Mouse (Mus musculus) limb, embryonic 10.5 days (tissue): ENCODE data around the gene Gm10226. TPM values are rescaled to one million over a fixed set of nuclear protein-coding genes. Genes with fewer than 3 reads are reported as not detected.
"Not testable (repeated sequence)": the region's sequence is repeated elsewhere in the genome, so short reads cannot be mapped to it uniquely, and the experiment has no call there.

Experiments
- DNase-seq: peaks from one replicate; pipeline ENCODE4 v3.0.0-alpha.2; 2017; ENCODE audit warnings: low spot score
- H3K27ac ChIP-seq: fragments of 300-500 bp; sonication (generic); 2 replicates; pipeline ENCODE4 v1.5.1; 2016; ENCODE audit warnings: mild to moderate bottlenecking
- H3K27me3 ChIP-seq: fragments of 300-500 bp; sonication (generic); 2 replicates; pipeline ENCODE4 v1.6.1; 2016; ENCODE audit warnings: low read depth, mild to moderate bottlenecking; ENCODE audit not compliant: poor library complexity, severe bottlenecking
- H3K36me3 ChIP-seq: fragments of 300-500 bp; sonication (generic); 2 replicates; pipeline ENCODE4 v1.6.1; 2016; ENCODE audit warnings: mild to moderate bottlenecking, moderate library complexity
- H3K4me1 ChIP-seq: fragments of 300-500 bp; sonication (generic); 2 replicates; pipeline ENCODE4 v1.6.1; 2016
- H3K4me3 ChIP-seq: fragments of 300-500 bp; sonication (generic); 2 replicates; pipeline ENCODE4 v1.5.1; 2016; ENCODE audit warnings: mild to moderate bottlenecking, moderate library complexity
- H3K9me3 ChIP-seq: fragments of 300-500 bp; sonication (generic); replicated peaks from 2 replicates; pipeline ENCODE4 v1.6.1; 2016; ENCODE audit warnings: mild to moderate bottlenecking
- WGBS: fragments of 180-500 bp; shearing (Covaris S2); methylation state at CpG from one replicate; pipeline ENCODE4 v1.1.7; 2016; 5-methylcytosine and 5-hydroxymethylcytosine counted together
- polyA plus RNA-seq: library from polyadenylated mRNA; unstranded; fragments of >200 nt; fragmentation: Nextera tagmentation; extraction: Ambion mirVana; gene quantifications from 2 replicates; pipeline ENCODE4 v1.2.1, GENCODE M21; 2016

Gm10226 gene
- 4.8 and 6.0 TPM in 2 replicates for polyA plus RNA-seq

DNA sequence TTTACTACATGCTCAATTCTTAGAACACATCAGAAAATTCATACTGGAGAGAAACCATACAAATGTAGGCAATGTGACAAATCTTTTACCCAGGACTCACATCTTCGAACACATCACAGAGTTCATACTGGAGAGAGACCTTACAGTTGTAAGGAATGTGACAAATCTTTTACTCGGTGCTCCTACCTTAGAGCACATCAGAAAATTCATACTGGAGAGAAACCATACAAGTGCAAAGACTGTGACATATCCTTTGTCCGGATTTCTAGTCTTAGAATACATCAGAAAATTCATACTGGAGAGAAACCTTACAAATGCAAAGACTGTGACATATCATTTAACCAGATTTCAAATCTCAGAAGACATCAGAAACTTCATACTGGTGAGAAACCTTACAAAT, at the start of gene Gm10226:
Gene Gm10226 (plus strand): TSS at position 301 of the 400 bp plus-strand sequence.
- 91% methylated on average over 3 of the region's 3 CpGs for WGBS
- H3K27me3 ChIP-seq = no peaks in the 10 kb centered on the region
- H3K4me1 ChIP-seq = no peaks in the 10 kb centered on the region
- no peaks in the 10 kb centered on the region for H3K9me3 ChIP-seq
- no peak for DNase-seq
- no peak within 1 kb of the TSS for H3K27ac ChIP-seq
- H3K4me3 ChIP-seq = no peak within 1 kb of the TSS
- H3K36me3 ChIP-seq = peaks cover 17% of the 10 kb centered on the region

DNA sequence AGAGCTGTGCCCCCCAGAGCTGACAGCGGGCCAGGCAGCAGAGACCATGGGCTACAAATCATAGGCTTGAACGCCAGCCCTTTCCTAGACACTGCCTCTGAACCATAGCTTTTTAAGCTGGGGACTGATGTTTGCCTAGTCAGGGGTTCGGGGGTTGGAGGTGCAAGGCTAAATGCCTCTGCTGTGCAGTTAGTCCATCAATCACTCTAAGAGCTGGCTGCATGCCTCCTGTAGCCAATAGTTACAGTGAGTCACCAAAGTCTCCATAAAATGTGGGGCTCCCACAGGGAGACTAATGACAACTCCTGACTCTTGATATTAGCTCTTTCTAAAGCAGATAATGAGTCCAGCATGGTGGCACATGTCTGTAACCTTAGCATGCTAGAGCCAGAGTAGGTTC, 42.9 kb upstream of the Gm10226 start:
- Histone ChIP-seq H3K27ac (no peak overlapping the region), H3K9me3 (no peaks in the 10 kb centered on the region), H3K4me3 (no peak overlapping the region), H3K4me1 (no peaks in the 10 kb centered on the region), H3K36me3 (no peaks in the 10 kb centered on the region), H3K27me3 (no peaks in the 10 kb centered on the region)
- WGBS = 43% methylated on average over 3 of the region's 3 CpGs
- DNase-seq = no peak

GRCm38 (mm10) chr17:21649936-21650335, 41.7 kb upstream of the Gm10226 start:
- DNase-seq = no peak
- H3K4me1 ChIP-seq = no peaks in the 10 kb centered on the region
- no peaks in the 10 kb centered on the region for H3K36me3 ChIP-seq
- H3K9me3 ChIP-seq = no peaks in the 10 kb centered on the region
- no peaks in the 10 kb centered on the region for H3K27me3 ChIP-seq
- H3K4me3 ChIP-seq = peak overlapping the region; percentile 53
- peak overlapping the region; percentile 67; the same call in 1 of the 2 replicates for H3K27ac ChIP-seq
- 34% methylated on average over 2 of the region's 2 CpGs for WGBS

GRCm38 (mm10) chr17:21650364-21650907, 41.2 kb upstream of the Gm10226 start, which contains the start of gene Zfp983:
TSS of gene Zfp983 (plus strand) at chr17:21650624.
- peak; percentile 74 for DNase-seq
- peak within 1 kb of the TSS; percentile 53 for H3K4me3 ChIP-seq
- not testable (repeated sequence) for H3K4me1 ChIP-seq, H3K9me3 ChIP-seq, H3K36me3 ChIP-seq, H3K27me3 ChIP-seq
- H3K27ac ChIP-seq = peak within 1 kb of the TSS; percentile 67
- WGBS = under 1% methylated on average over 17 of the region's 17 CpGs

DNA sequence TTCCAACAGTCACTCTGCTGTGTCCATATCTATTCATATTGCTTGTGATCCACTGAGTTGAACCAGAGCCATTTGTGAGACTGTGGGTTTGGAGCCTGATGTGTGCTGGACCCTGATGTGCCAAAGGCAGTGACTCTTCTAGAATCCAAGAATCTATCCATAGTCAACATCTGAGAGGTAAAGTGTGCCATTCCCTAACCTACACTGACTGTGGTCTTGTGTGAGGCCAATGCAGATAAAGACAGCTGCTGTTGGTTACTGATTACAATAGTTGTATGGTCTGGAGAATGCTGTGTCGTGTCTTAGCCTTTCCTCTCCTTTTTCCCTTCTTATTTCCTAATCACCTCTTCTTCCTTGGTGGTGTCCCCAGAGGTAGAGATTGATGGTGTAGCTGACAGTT, 12.8 kb upstream of the Gm10226 start:
- H3K9me3 ChIP-seq, H3K36me3 ChIP-seq, H3K27me3 ChIP-seq, H3K27ac ChIP-seq, H3K4me3 ChIP-seq, H3K4me1 ChIP-seq, DNase-seq: not testable (repeated sequence)
- 23% methylated on average over 1 of the region's 1 CpGs for WGBS

DNA sequence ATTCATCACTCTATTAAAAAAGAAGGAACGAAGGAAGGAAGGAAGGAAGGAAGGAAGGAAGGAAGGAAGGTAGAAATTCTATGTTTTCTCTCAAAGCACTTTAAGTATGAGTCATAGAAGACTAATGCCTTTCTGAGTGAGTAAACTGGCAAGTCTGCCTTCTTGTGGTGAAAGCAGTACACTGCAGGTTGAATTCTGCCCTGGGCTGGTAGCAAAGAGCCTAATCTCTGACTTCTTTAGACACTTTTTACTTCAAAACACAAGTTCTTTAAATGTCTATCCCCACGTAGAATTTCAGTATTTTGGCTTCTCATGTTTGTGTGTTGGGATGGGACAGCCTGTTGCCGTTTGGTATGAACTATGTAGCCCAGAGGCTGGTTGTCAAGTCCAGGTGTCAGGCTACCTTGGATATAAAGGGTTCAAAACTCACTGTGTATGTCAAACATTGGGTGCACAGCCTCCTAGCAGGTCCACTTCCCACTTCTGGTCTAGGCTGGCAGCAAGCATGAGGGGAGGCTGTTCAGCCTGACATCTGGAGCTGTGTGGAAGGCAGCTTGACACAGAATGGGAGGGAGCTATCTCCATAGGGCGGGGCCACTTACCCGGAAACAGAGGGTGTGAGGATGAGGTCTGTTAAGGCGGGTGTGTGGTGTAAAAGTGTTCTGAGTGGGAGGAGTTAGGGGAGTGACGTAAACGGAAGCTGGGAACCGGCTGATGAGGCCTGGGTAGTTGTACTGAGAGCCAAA, 12.2 kb upstream of the Gm10226 start:
- H3K27ac ChIP-seq = peak overlapping the region; percentile 53; the same call in 1 of the 2 replicates

DNA sequence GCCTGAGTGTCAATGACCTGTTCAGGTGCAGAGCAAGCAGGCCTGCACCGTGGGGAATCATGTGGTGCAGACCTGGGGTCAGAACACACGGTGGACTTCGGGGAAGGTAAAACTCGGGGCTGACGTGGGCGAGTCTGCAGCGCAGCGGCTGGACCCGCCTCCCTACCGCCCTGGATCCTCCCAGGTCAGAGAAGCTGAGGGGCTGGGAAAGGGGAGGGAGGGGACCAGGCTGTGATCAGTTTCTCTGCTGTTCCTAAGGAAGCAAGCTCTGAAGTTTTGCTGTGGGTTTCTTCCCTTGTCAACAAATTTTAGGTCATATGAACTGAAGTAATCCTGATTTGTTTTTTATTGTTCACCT, 11.7 kb upstream of the Gm10226 start:
- WGBS = under 1% methylated on average over 10 of the region's 10 CpGs
- H3K9me3 ChIP-seq, H3K27me3 ChIP-seq, H3K36me3 ChIP-seq, H3K4me1 ChIP-seq: not testable (repeated sequence)
- peak; percentile 43 for DNase-seq
- H3K27ac ChIP-seq = peak overlapping the region; percentile 53; the same call in 1 of the 2 replicates
- H3K4me3 ChIP-seq = peak overlapping the region; percentile 49

More for the DNA sequence above, 12.2 kb upstream of the Gm10226 start:
- no peaks in the 10 kb centered on the region for H3K27me3 ChIP-seq
- DNase-seq = peak; percentile 67
- H3K4me3 ChIP-seq = peak overlapping the region; percentile 49
- 4% methylated on average over 9 of the region's 9 CpGs for WGBS
- no peaks in the 10 kb centered on the region for H3K36me3 ChIP-seq
- H3K9me3 ChIP-seq = no peaks in the 10 kb centered on the region
- peaks cover 4% of the 10 kb centered on the region for H3K4me1 ChIP-seq

DNA sequence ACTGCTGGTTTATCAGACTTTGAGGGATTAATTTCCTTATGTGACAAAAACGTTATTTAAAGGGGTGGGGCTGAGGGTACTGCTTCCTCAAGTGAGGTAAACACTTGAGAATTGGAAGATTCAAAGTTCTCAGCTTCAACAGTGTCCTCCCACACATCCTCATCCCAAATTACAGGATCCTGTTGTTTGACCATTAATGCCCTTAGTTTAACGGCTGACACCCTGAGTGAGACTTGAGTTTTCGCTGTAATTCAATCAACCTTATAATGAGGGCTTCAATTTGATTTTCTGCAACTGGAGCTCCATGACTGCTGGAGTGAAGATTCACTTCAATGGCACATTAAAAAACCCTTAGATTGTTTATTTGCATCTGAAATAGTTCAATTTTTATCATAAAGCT, 1.7 kb downstream of the Gm10226 start:
- H3K9me3 ChIP-seq = no peaks in the 10 kb centered on the region

GRCm38 (mm10) chr17:21696073-21696472, 4.4 kb downstream of the Gm10226 start:
- peaks cover 6% of the 10 kb centered on the region for H3K36me3 ChIP-seq
- H3K9me3 ChIP-seq = no peaks in the 10 kb centered on the region
- H3K4me1 ChIP-seq = no peaks in the 10 kb centered on the region
- H3K27me3 ChIP-seq = no peaks in the 10 kb centered on the region
- no peak overlapping the region for H3K27ac ChIP-seq
- H3K4me3 ChIP-seq = no peak overlapping the region
- DNase-seq = no peak

More for the DNA sequence above, 1.7 kb downstream of the Gm10226 start:
- H3K4me1 ChIP-seq = no peaks in the 10 kb centered on the region
- 84% methylated on average over 3 of the region's 3 CpGs for WGBS
- no peaks in the 10 kb centered on the region for H3K27me3 ChIP-seq
- peaks cover 17% of the 10 kb centered on the region for H3K36me3 ChIP-seq
- DNase-seq = no peak
- H3K27ac ChIP-seq = no peak overlapping the region
- no peak overlapping the region for H3K4me3 ChIP-seq

GRCm38 (mm10) chr17:21702281-21703240, 10.9 kb downstream of the Gm10226 start:
- no peaks in the 10 kb centered on the region for H3K36me3 ChIP-seq
- no peaks in the 10 kb centered on the region for H3K9me3 ChIP-seq
- WGBS = 50% methylated on average over 5 of the region's 5 CpGs
- no peak overlapping the region for H3K4me3 ChIP-seq
- H3K27me3 ChIP-seq = no peaks in the 10 kb centered on the region
- H3K4me1 ChIP-seq = peaks cover 4% of the 10 kb centered on the region; the same call in 1 of the 2 replicates
- DNase-seq = no peak
- H3K27ac ChIP-seq = no peak overlapping the region

DNA sequence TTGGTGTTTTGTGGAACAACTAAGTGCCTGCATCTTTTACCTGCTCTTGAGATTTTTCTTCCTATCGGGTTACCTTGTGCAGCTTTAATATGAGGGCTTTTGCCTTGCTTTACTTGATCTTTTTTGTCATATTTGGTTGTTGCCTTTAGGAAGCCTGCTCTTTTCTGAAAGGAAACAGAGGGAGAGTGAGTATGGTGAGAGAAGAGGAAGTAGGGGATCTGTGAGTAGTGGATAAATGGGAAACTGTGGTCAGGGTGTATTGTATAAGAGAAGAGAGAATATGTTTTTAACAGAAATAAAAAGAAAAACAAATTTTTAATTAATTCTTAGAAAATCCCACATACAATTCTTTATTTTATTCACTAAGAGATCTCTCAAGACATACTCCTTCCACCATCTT, 11.8 kb downstream of the Gm10226 start:
- Histone ChIP-seq H3K36me3 (no peaks in the 10 kb centered on the region), H3K27me3 (no peaks in the 10 kb centered on the region), H3K27ac (no peak overlapping the region), H3K4me1 (peaks cover 5% of the 10 kb centered on the region), H3K4me3 (no peak overlapping the region), H3K9me3 (no peaks in the 10 kb centered on the region)
- 91% methylated on average over 1 of the region's 1 CpGs for WGBS
- no peak for DNase-seq

DNA sequence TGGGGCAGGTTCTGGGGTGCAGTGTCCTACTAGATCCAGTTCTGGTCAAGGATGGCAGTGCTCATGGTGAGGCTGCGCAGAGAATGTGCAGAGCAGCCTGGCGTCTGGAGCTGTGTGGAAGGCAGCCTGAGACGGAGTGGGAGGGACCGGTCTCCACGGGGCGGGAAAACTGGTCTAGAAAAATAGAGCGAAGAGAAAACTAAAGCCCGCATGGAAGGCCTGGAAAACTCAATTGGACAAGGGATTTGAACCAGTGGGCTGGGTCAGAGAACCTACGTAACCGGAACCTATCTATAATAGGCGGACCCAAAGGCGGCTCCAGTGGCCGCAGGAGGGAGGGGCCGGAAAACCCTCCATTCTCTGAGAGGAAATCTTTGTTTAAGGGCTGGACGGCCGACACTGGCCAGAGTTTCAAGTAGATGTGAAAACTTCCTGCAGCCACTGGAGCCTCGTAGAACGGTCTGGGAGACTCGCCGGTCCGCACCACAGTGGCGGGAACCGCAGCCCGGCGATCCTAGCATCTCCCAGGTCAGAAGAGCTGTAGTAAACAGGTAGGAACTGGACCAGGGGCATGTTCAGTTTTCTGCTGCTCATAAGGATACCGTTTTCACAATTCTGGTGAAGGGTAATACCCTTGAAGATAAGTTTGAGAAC, 15.8 kb downstream of the Gm10226 start, which contains the start of gene Zfp760:
Gene Zfp760 (plus strand): TSS at position 399 of the 654 bp plus-strand sequence.
- WGBS = 7% methylated on average over 26 of the region's 26 CpGs
- Histone ChIP-seq H3K27me3 (no peaks in the 10 kb centered on the region), H3K4me1 (peaks cover 12% of the 10 kb centered on the region), H3K27ac (peak within 1 kb of the TSS; percentile 92), H3K9me3 (no peaks in the 10 kb centered on the region), H3K36me3 (peaks cover 31% of the 10 kb centered on the region), H3K4me3 (peak within 1 kb of the TSS; percentile 65)
- peak; percentile 82 for DNase-seq
